Mouse (Mus musculus): ENCODE results near the gene Ptbp3. TPM values are rescaled to one million over a fixed set of nuclear protein-coding genes. Genes with fewer than 3 reads are reported as not detected.
A peak's percentile ranks its signal among the peaks of the same experiment; 100 is the strongest.

Ptbp3 gene
- polyA plus RNA-seq, 1 experiment = 13.6 TPM

GRCm38 (mm10) chr4:59437990-59438854, 110.9 kb downstream of the Ptbp3 start, which contains the start of gene Susd1:
Gene Susd1, minus strand, starts transcription at chr4:59438633.
- no peak within 1 kb of the TSS for H3K27ac ChIP-seq (ENCODE audit: control insufficient read depth, insufficient read depth, low read depth, low read length)
- no peaks in the 10 kb centered on the region for H3K36me3 ChIP-seq (ENCODE audit: control insufficient read depth, insufficient read depth, low read length)
- H3K4me1 ChIP-seq (ENCODE audit: control insufficient read depth, insufficient read depth, low read length) = peaks cover 10% of the 10 kb centered on the region
- TF ChIP-seq POLR2A (IDR thresholded peaks at IDR 0.05; ENCODE audit: control insufficient read depth, low read depth, low read length) = no peak
- no peak for TF ChIP-seq CTCF (IDR thresholded peaks at IDR 0.05; ENCODE audit: control insufficient read depth, insufficient read depth, insufficient replicate concordance, low read depth, low read length)
- H3K27me3 ChIP-seq (ENCODE audit: control insufficient read depth, insufficient read depth, low read length) = no peaks in the 10 kb centered on the region
- H3K4me3 ChIP-seq (ENCODE audit: control insufficient read depth, low read depth, low read length) = peak within 1 kb of the TSS; percentile 53

GRCm38 (mm10) chr4:59435951-59436350, 113.2 kb downstream of the Ptbp3 start:
- Histone ChIP-seq H3K4me1 (ENCODE audit: control insufficient read depth, insufficient read depth, low read length) (peaks cover 10% of the 10 kb centered on the region), H3K27me3 (ENCODE audit: control insufficient read depth, insufficient read depth, low read length) (no peaks in the 10 kb centered on the region), H3K27ac (ENCODE audit: control insufficient read depth, insufficient read depth, low read depth, low read length) (no peak overlapping the region), H3K36me3 (ENCODE audit: control insufficient read depth, insufficient read depth, low read length) (no peaks in the 10 kb centered on the region), H3K4me3 (ENCODE audit: control insufficient read depth, low read depth, low read length) (no peak overlapping the region)
- TF ChIP-seq CTCF (IDR thresholded peaks at IDR 0.05; ENCODE audit: control insufficient read depth, insufficient read depth, insufficient replicate concordance, low read depth, low read length) (no peak), POLR2A (IDR thresholded peaks at IDR 0.05; ENCODE audit: control insufficient read depth, low read depth, low read length) (no peak)

GRCm38 (mm10) chr4:59434039-59434438, 115.1 kb downstream of the Ptbp3 start:
- H3K27ac ChIP-seq (ENCODE audit: control insufficient read depth, insufficient read depth, low read depth, low read length) = no peak overlapping the region
- no peaks in the 10 kb centered on the region for H3K36me3 ChIP-seq (ENCODE audit: control insufficient read depth, insufficient read depth, low read length)
- H3K27me3 ChIP-seq (ENCODE audit: control insufficient read depth, insufficient read depth, low read length) = no peaks in the 10 kb centered on the region
- H3K4me1 ChIP-seq (ENCODE audit: control insufficient read depth, insufficient read depth, low read length) = peaks cover 10% of the 10 kb centered on the region
- TF ChIP-seq POLR2A (IDR thresholded peaks at IDR 0.05; ENCODE audit: control insufficient read depth, low read depth, low read length) = no peak
- no peak for TF ChIP-seq CTCF (IDR thresholded peaks at IDR 0.05; ENCODE audit: control insufficient read depth, insufficient read depth, insufficient replicate concordance, low read depth, low read length)
- no peak overlapping the region for H3K4me3 ChIP-seq (ENCODE audit: control insufficient read depth, low read depth, low read length)

- Histone ChIP-seq H3K4me1 (ENCODE audit: control insufficient read depth, insufficient read depth, low read length) (no peaks in the 10 kb centered on the region), H3K4me3 (ENCODE audit: control insufficient read depth, low read depth, low read length) (no peak overlapping the region), H3K27me3 (ENCODE audit: control insufficient read depth, insufficient read depth, low read length) (no peaks in the 10 kb centered on the region), H3K27ac (ENCODE audit: control insufficient read depth, insufficient read depth, low read depth, low read length) (no peak overlapping the region), H3K36me3 (ENCODE audit: control insufficient read depth, insufficient read depth, low read length) (no peaks in the 10 kb centered on the region)
- no peak for TF ChIP-seq POLR2A (IDR thresholded peaks at IDR 0.05; ENCODE audit: control insufficient read depth, low read depth, low read length)
- TF ChIP-seq CTCF (IDR thresholded peaks at IDR 0.05; ENCODE audit: control insufficient read depth, insufficient read depth, insufficient replicate concordance, low read depth, low read length) = no peak
Observed at GRCm38 (mm10) chr4:59429128-59429527, 120.0 kb downstream of the Ptbp3 start.

GRCm38 (mm10) chr4:59426429-59426828, 122.7 kb downstream of the Ptbp3 start:
- TF ChIP-seq POLR2A (IDR thresholded peaks at IDR 0.05; ENCODE audit: control insufficient read depth, low read depth, low read length) = no peak
- no peak for TF ChIP-seq CTCF (IDR thresholded peaks at IDR 0.05; ENCODE audit: control insufficient read depth, insufficient read depth, insufficient replicate concordance, low read depth, low read length)
- H3K4me1 ChIP-seq (ENCODE audit: control insufficient read depth, insufficient read depth, low read length) = no peaks in the 10 kb centered on the region
- H3K36me3 ChIP-seq (ENCODE audit: control insufficient read depth, insufficient read depth, low read length) = no peaks in the 10 kb centered on the region
- H3K27ac ChIP-seq (ENCODE audit: control insufficient read depth, insufficient read depth, low read depth, low read length) = no peak overlapping the region
- no peak overlapping the region for H3K4me3 ChIP-seq (ENCODE audit: control insufficient read depth, low read depth, low read length)
- no peaks in the 10 kb centered on the region for H3K27me3 ChIP-seq (ENCODE audit: control insufficient read depth, insufficient read depth, low read length)

GRCm38 (mm10) chr4:59422808-59423207, 126.4 kb downstream of the Ptbp3 start:
- TF ChIP-seq CTCF (IDR thresholded peaks at IDR 0.05; ENCODE audit: control insufficient read depth, insufficient read depth, insufficient replicate concordance, low read depth, low read length) = no peak
- TF ChIP-seq POLR2A (IDR thresholded peaks at IDR 0.05; ENCODE audit: control insufficient read depth, low read depth, low read length) = no peak

GRCm38 (mm10) chr4:59422025-59422783, 127.0 kb downstream of the Ptbp3 start:
- H3K36me3 ChIP-seq (ENCODE audit: control insufficient read depth, insufficient read depth, low read length) = no peaks in the 10 kb centered on the region
- H3K27ac ChIP-seq (ENCODE audit: control insufficient read depth, insufficient read depth, low read depth, low read length) = no peak overlapping the region; the same call in 1 of the 2 replicates
- no peaks in the 10 kb centered on the region for H3K4me1 ChIP-seq (ENCODE audit: control insufficient read depth, insufficient read depth, low read length)
- no peaks in the 10 kb centered on the region for H3K27me3 ChIP-seq (ENCODE audit: control insufficient read depth, insufficient read depth, low read length)
- no peak overlapping the region for H3K4me3 ChIP-seq (ENCODE audit: control insufficient read depth, low read depth, low read length)
- TF ChIP-seq POLR2A (IDR thresholded peaks at IDR 0.05; ENCODE audit: control insufficient read depth, low read depth, low read length) = no peak
- TF ChIP-seq CTCF (IDR thresholded peaks at IDR 0.05; ENCODE audit: control insufficient read depth, insufficient read depth, insufficient replicate concordance, low read depth, low read length) = no peak

More at GRCm38 (mm10) chr4:59422808-59423207, 126.4 kb downstream of the Ptbp3 start:
- Histone ChIP-seq H3K27ac (ENCODE audit: control insufficient read depth, insufficient read depth, low read depth, low read length) (no peak overlapping the region), H3K27me3 (ENCODE audit: control insufficient read depth, insufficient read depth, low read length) (no peaks in the 10 kb centered on the region), H3K4me3 (ENCODE audit: control insufficient read depth, low read depth, low read length) (no peak overlapping the region), H3K4me1 (ENCODE audit: control insufficient read depth, insufficient read depth, low read length) (no peaks in the 10 kb centered on the region), H3K36me3 (ENCODE audit: control insufficient read depth, insufficient read depth, low read length) (no peaks in the 10 kb centered on the region)

Other genes starting within 250 kb of the Ptbp3 start
- 3.1 and 4.8 TPM in 2 replicates for gene Susd1, start 110.7 kb downstream of the Ptbp3 start, polyA plus RNA-seq (2012; rRNA removed)
- gene Hsdl2, start 32.2 kb upstream of the Ptbp3 start, polyA plus RNA-seq (2012; rRNA removed) = 56.9 and 71.7 TPM in 2 replicates
- 5.9 and 6.7 TPM in 2 replicates for gene E130308A19Rik, start 76.8 kb upstream of the Ptbp3 start, polyA plus RNA-seq (2012; rRNA removed)